Mouse (Mus musculus) right cerebral cortex, postnatal 36 days (tissue): Measurements from ENCODE around the gene Tstd2.

Experiments
- DNase-seq, 2 experiments: peaks; one replicate each; pipeline ENCODE4 v3.0.0; 2022; ENCODE audit warnings: low spot score in 2 of 2, mixed read lengths in 1 of 2

Gene Tstd2

GRCm38 (mm10) chr4:46084416-46085172, 53.9 kb downstream of the Tstd2 start:
- DNase-seq = no peak

- no peak for DNase-seq
These were observed 55.9 kb downstream of the Tstd2 start for GRCm38 (mm10) chr4:46082555-46082954.

- no peak for DNase-seq
These were observed 58.2 kb downstream of the Tstd2 start for GRCm38 (mm10) chr4:46080261-46080660.

GRCm38 (mm10) chr4:46076892-46077291, 61.6 kb downstream of the Tstd2 start:
- no peak for DNase-seq

GRCm38 (mm10) chr4:46075664-46076063, 62.8 kb downstream of the Tstd2 start:
- no peak for DNase-seq

GRCm38 (mm10) chr4:46073736-46074135, 64.8 kb downstream of the Tstd2 start:
- peak in 1 of 2 experiments; percentile 50 for DNase-seq

GRCm38 (mm10) chr4:46072631-46073030, 65.9 kb downstream of the Tstd2 start:
- no peak for DNase-seq

- DNase-seq = no peak
These were observed 68.5 kb downstream of the Tstd2 start for GRCm38 (mm10) chr4:46069851-46070482.

- DNase-seq = peak in 1 of 2 experiments; percentile 58
These were observed 69.9 kb downstream of the Tstd2 start for GRCm38 (mm10) chr4:46068573-46068972.

- no peak for DNase-seq
These were observed 70.4 kb downstream of the Tstd2 start for GRCm38 (mm10) chr4:46068060-46068459.

- no peak for DNase-seq
These were observed 72.7 kb downstream of the Tstd2 start for GRCm38 (mm10) chr4:46065695-46066340.

GRCm38 (mm10) chr4:46064961-46065360, 73.5 kb downstream of the Tstd2 start:
- DNase-seq = no peak
